Mouse (Mus musculus): ENCODE measurements around the gene Lmod3.

Gene Lmod3

GRCm38 (mm10) chr6:97252711-97253221 lies at the start of gene Lmod3:
Lmod3 (minus strand) TSS chr6:97252759.
- H3K4me3 ChIP-seq (replicated peaks; ENCODE audit: low read length) = no peak within 1 kb of the TSS
- no peaks in the 10 kb centered on the region for H3K9me3 ChIP-seq (ENCODE audit: low read length)
- H3K36me3 ChIP-seq (ENCODE audit: insufficient read depth, low read length) = no peaks in the 10 kb centered on the region
- peaks cover 13% of the 10 kb centered on the region for H3K4me1 ChIP-seq (replicated peaks; ENCODE audit: low read depth, low read length)
- TF ChIP-seq CTCF (conservative IDR thresholded peaks at IDR 0.05; ENCODE audit: low read length) (no peak), NANOG (IDR thresholded peaks at IDR 0.05; ENCODE audit: borderline replicate concordance, low read length) (no peak), POU5F1 (IDR thresholded peaks at IDR 0.05; ENCODE audit: borderline replicate concordance, low read length) (no peak)
- H3K27me3 ChIP-seq (ENCODE audit: insufficient read depth, low read length) = no peaks in the 10 kb centered on the region

GRCm38 (mm10) chr6:97302303-97302702 lies 49.7 kb upstream of the Lmod3 start:
- no peaks in the 10 kb centered on the region for H3K27me3 ChIP-seq (ENCODE audit: insufficient read depth, low read length)
- H3K36me3 ChIP-seq (ENCODE audit: insufficient read depth, low read length) = no peaks in the 10 kb centered on the region
- H3K4me1 ChIP-seq (replicated peaks; ENCODE audit: low read depth, low read length) = 0 out of 2 replicates have a peak, but pooled peaks cover 6% of the 10 kb centered on the region
- H3K4me3 ChIP-seq (replicated peaks; ENCODE audit: low read length) = no peak overlapping the region
- TF ChIP-seq POU5F1 (IDR thresholded peaks at IDR 0.05; ENCODE audit: borderline replicate concordance, low read length) (no peak), NANOG (IDR thresholded peaks at IDR 0.05; ENCODE audit: borderline replicate concordance, low read length) (no peak), CTCF (conservative IDR thresholded peaks at IDR 0.05; ENCODE audit: low read length) (no peak)
- no peaks in the 10 kb centered on the region for H3K9me3 ChIP-seq (ENCODE audit: low read length)

- Histone ChIP-seq H3K27me3 (ENCODE audit: insufficient read depth, low read length) (no peaks in the 10 kb centered on the region), H3K4me1 (replicated peaks; ENCODE audit: low read depth, low read length) (no peaks in the 10 kb centered on the region), H3K9me3 (ENCODE audit: low read length) (no peaks in the 10 kb centered on the region), H3K36me3 (ENCODE audit: insufficient read depth, low read length) (no peaks in the 10 kb centered on the region), H3K4me3 (replicated peaks; ENCODE audit: low read length) (no peak overlapping the region)
- TF ChIP-seq POU5F1 (IDR thresholded peaks at IDR 0.05; ENCODE audit: borderline replicate concordance, low read length) = no peak
- TF ChIP-seq CTCF (conservative IDR thresholded peaks at IDR 0.05; ENCODE audit: low read length) = no peak
- no peak for TF ChIP-seq NANOG (IDR thresholded peaks at IDR 0.05; ENCODE audit: borderline replicate concordance, low read length)
Observed at GRCm38 (mm10) chr6:97300659-97301058, 48.1 kb upstream of the Lmod3 start.

- no peaks in the 10 kb centered on the region for H3K36me3 ChIP-seq (ENCODE audit: insufficient read depth, low read length)
- H3K4me3 ChIP-seq (replicated peaks; ENCODE audit: low read length) = no peak overlapping the region
- no peaks in the 10 kb centered on the region for H3K4me1 ChIP-seq (replicated peaks; ENCODE audit: low read depth, low read length)
- no peaks in the 10 kb centered on the region for H3K9me3 ChIP-seq (ENCODE audit: low read length)
- TF ChIP-seq NANOG (IDR thresholded peaks at IDR 0.05; ENCODE audit: borderline replicate concordance, low read length) (no peak), POU5F1 (IDR thresholded peaks at IDR 0.05; ENCODE audit: borderline replicate concordance, low read length) (no peak), CTCF (conservative IDR thresholded peaks at IDR 0.05; ENCODE audit: low read length) (no peak)
- H3K27me3 ChIP-seq (ENCODE audit: insufficient read depth, low read length) = no peaks in the 10 kb centered on the region
Observed at GRCm38 (mm10) chr6:97300180-97300579, 47.6 kb upstream of the Lmod3 start.

GRCm38 (mm10) chr6:97297151-97297550 lies 44.6 kb upstream of the Lmod3 start:
- H3K4me1 ChIP-seq (replicated peaks; ENCODE audit: low read depth, low read length) = no peaks in the 10 kb centered on the region
- no peaks in the 10 kb centered on the region; the same call in 1 of the 2 replicates for H3K27me3 ChIP-seq (ENCODE audit: insufficient read depth, low read length)
- H3K4me3 ChIP-seq (replicated peaks; ENCODE audit: low read length) = no peak overlapping the region
- TF ChIP-seq NANOG (IDR thresholded peaks at IDR 0.05; ENCODE audit: borderline replicate concordance, low read length) (no peak), CTCF (conservative IDR thresholded peaks at IDR 0.05; ENCODE audit: low read length) (no peak), POU5F1 (IDR thresholded peaks at IDR 0.05; ENCODE audit: borderline replicate concordance, low read length) (no peak)
- H3K9me3 ChIP-seq (ENCODE audit: low read length) = no peaks in the 10 kb centered on the region
- no peaks in the 10 kb centered on the region for H3K36me3 ChIP-seq (ENCODE audit: insufficient read depth, low read length)

GRCm38 (mm10) chr6:97295866-97296527 lies 43.4 kb upstream of the Lmod3 start:
- H3K4me3 ChIP-seq (replicated peaks; ENCODE audit: low read length) = no peak overlapping the region
- TF ChIP-seq NANOG (IDR thresholded peaks at IDR 0.05; ENCODE audit: borderline replicate concordance, low read length) (no peak), CTCF (conservative IDR thresholded peaks at IDR 0.05; ENCODE audit: low read length) (no peak)
- no peaks in the 10 kb centered on the region; the same call in 1 of the 2 replicates for H3K27me3 ChIP-seq (ENCODE audit: insufficient read depth, low read length)
- H3K36me3 ChIP-seq (ENCODE audit: insufficient read depth, low read length) = no peaks in the 10 kb centered on the region
- no peaks in the 10 kb centered on the region for H3K9me3 ChIP-seq (ENCODE audit: low read length)
- H3K4me1 ChIP-seq (replicated peaks; ENCODE audit: low read depth, low read length) = no peaks in the 10 kb centered on the region

- TF ChIP-seq CTCF (conservative IDR thresholded peaks at IDR 0.05; ENCODE audit: low read length) = no peak
- no peak overlapping the region for H3K4me3 ChIP-seq (replicated peaks; ENCODE audit: low read length)
Observed at GRCm38 (mm10) chr6:97295416-97295815, 42.9 kb upstream of the Lmod3 start.

GRCm38 (mm10) chr6:97293667-97294569 lies 41.4 kb upstream of the Lmod3 start:
- Histone ChIP-seq H3K36me3 (ENCODE audit: insufficient read depth, low read length) (no peaks in the 10 kb centered on the region), H3K27me3 (ENCODE audit: insufficient read depth, low read length) (no peaks in the 10 kb centered on the region; the same call in 1 of the 2 replicates), H3K4me1 (replicated peaks; ENCODE audit: low read depth, low read length) (no peaks in the 10 kb centered on the region), H3K4me3 (replicated peaks; ENCODE audit: low read length) (no peak overlapping the region), H3K9me3 (ENCODE audit: low read length) (no peaks in the 10 kb centered on the region)
- TF ChIP-seq NANOG (IDR thresholded peaks at IDR 0.05; ENCODE audit: borderline replicate concordance, low read length) (no peak), POU5F1 (IDR thresholded peaks at IDR 0.05; ENCODE audit: borderline replicate concordance, low read length) (no peak), CTCF (conservative IDR thresholded peaks at IDR 0.05; ENCODE audit: low read length) (no peak)

More at GRCm38 (mm10) chr6:97295416-97295815, 42.9 kb upstream of the Lmod3 start:
- Histone ChIP-seq H3K27me3 (ENCODE audit: insufficient read depth, low read length) (no peaks in the 10 kb centered on the region; the same call in 1 of the 2 replicates), H3K4me1 (replicated peaks; ENCODE audit: low read depth, low read length) (no peaks in the 10 kb centered on the region), H3K36me3 (ENCODE audit: insufficient read depth, low read length) (no peaks in the 10 kb centered on the region), H3K9me3 (ENCODE audit: low read length) (no peaks in the 10 kb centered on the region)
